Mouse (Mus musculus): ENCODE results near the gene Dgki. TPM values are rescaled to one million over a fixed set of nuclear protein-coding genes. Genes with fewer than 3 reads are reported as not detected.
A peak's percentile ranks its signal among the peaks of the same experiment; 100 is the strongest.

Dgki gene
- polyA plus RNA-seq, 1 experiment from 2014 or later = 1.1 TPM

- Histone ChIP-seq H3K9ac (no peak overlapping the region), H3K4me1 (peaks cover 30% of the 10 kb centered on the region), H3K36me3 (no peaks in the 10 kb centered on the region), H3K27ac (peak overlapping the region; percentile 80), H3K4me3 (no peak overlapping the region), H3K27me3 (no peaks in the 10 kb centered on the region), H3K9me3 (no peaks in the 10 kb centered on the region), H3K4me2 (no peak overlapping the region)
- ATAC-seq (ENCODE audit: insufficient number of reproducible peaks, insufficient read depth, low FRiP score, low TSS enrichment, low read depth) = no peak
These were observed 458.8 kb downstream of the Dgki start for GRCm38 (mm10) chr6:36841174-36841573.

- 87% methylated on average over 1 of the region's 1 CpGs for WGBS
- no peaks in the 10 kb centered on the region for H3K27me3 ChIP-seq
- H3K4me1 ChIP-seq = peaks cover 28% of the 10 kb centered on the region
These were observed 461.2 kb downstream of the Dgki start for GRCm38 (mm10) chr6:36838747-36839146.

GRCm38 (mm10) chr6:36835351-36835750, 464.6 kb downstream of the Dgki start:
- Histone ChIP-seq H3K4me3 (no peak overlapping the region), H3K4me2 (no peak overlapping the region), H3K27me3 (no peaks in the 10 kb centered on the region), H3K9ac (no peak overlapping the region), H3K27ac (no peak overlapping the region), H3K36me3 (no peaks in the 10 kb centered on the region), H3K9me3 (no peaks in the 10 kb centered on the region), H3K4me1 (peaks cover 25% of the 10 kb centered on the region)
- 40% methylated on average over 3 of the region's 3 CpGs for WGBS
- ATAC-seq (ENCODE audit: insufficient number of reproducible peaks, insufficient read depth, low FRiP score, low TSS enrichment, low read depth) = no peak

More at GRCm38 (mm10) chr6:36838747-36839146, 461.2 kb downstream of the Dgki start:
- Histone ChIP-seq H3K9ac (no peak overlapping the region), H3K36me3 (no peaks in the 10 kb centered on the region), H3K27ac (no peak overlapping the region), H3K4me3 (no peak overlapping the region), H3K4me2 (no peak overlapping the region), H3K9me3 (no peaks in the 10 kb centered on the region)
- ATAC-seq (ENCODE audit: insufficient number of reproducible peaks, insufficient read depth, low FRiP score, low TSS enrichment, low read depth) = no peak

DNA sequence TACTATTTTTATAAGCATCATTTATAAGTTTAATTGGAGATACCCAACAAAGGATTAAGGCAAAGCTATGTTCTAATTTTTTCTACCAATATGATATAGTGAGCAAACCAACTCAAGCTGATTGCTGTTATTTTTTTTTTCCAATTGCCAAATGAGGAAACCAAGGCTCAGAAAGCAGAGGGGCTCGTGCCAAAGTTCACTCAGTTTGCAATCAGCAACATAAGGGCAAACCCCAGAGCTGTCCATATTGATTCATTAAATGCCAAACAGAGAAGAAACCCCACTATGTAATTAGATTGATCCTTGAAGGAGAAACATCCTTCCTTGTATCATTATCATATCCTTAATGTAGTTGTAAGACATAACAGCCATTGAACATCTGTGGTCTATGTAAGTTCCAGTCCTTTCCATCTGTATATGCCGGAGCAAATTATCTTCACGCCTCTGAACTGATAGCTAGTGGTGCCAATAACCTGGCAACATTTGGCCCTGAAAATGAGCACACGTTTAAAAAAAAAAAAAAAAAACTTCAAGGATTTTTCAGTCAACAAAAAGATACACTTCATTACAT, 465.2 kb downstream of the Dgki start:
- Histone ChIP-seq H3K9me3 (no peaks in the 10 kb centered on the region), H3K4me3 (no peak overlapping the region), H3K36me3 (no peaks in the 10 kb centered on the region), H3K4me1 (peaks cover 28% of the 10 kb centered on the region), H3K27me3 (no peaks in the 10 kb centered on the region), H3K9ac (no peak overlapping the region), H3K4me2 (no peak overlapping the region), H3K27ac (no peak overlapping the region)
- 76% methylated on average over 4 of the region's 4 CpGs for WGBS
- no peak for ATAC-seq (ENCODE audit: insufficient number of reproducible peaks, insufficient read depth, low FRiP score, low TSS enrichment, low read depth)

DNA sequence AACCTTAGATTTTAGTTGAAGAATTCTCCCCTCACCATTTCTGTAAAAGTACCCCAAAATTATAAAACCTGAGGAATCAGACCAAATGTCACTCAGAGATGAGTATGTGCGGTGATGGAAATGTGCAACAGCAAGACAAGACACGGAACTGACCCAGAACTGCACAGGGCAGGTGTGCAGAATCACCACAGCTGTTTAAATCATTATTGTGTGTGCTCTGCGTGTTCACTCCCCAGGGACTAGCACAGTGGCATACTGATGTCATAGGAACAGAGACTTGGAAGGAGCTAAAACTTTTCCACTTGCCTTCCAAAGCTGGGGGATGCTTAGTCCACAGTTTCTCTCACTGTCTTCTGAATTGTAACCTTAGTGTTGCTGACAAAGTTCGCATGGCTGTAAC, 467.3 kb downstream of the Dgki start:
- Histone ChIP-seq H3K9me3 (no peaks in the 10 kb centered on the region), H3K27ac (no peak overlapping the region), H3K4me3 (no peak overlapping the region), H3K9ac (no peak overlapping the region), H3K36me3 (no peaks in the 10 kb centered on the region), H3K4me2 (no peak overlapping the region), H3K27me3 (no peaks in the 10 kb centered on the region), H3K4me1 (peaks cover 26% of the 10 kb centered on the region)
- whole genome bisulfite sequencing = 66% methylated on average over 4 of the region's 4 CpGs
- ATAC-seq (ENCODE audit: insufficient number of reproducible peaks, insufficient read depth, low FRiP score, low TSS enrichment, low read depth) = no peak

DNA sequence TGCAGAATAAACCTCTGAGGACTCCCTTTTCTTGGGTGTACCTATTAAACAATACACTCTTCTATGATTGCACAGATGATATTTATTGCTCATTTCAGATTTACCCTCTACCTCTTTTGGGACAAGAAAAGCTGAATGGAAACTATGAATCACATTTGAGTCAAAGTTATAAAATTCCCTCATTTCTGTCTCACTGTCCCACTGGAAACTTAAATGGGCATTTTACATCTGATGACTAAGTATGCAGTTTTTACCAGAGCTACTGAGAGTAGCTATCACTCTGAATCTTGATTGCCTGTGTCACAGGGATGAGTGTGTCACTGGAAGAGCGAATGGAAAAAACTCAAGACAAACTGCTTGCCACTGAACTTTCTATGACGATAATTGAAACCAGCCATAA, 467.8 kb downstream of the Dgki start:
- no peak overlapping the region for H3K4me2 ChIP-seq
- no peaks in the 10 kb centered on the region for H3K27me3 ChIP-seq
- peaks cover 24% of the 10 kb centered on the region for H3K4me1 ChIP-seq
- H3K9me3 ChIP-seq = no peaks in the 10 kb centered on the region
- no peak overlapping the region for H3K27ac ChIP-seq
- no peak overlapping the region for H3K9ac ChIP-seq
- ATAC-seq (ENCODE audit: insufficient number of reproducible peaks, insufficient read depth, low FRiP score, low TSS enrichment, low read depth) = no peak
- H3K36me3 ChIP-seq = no peaks in the 10 kb centered on the region
- 51% methylated on average over 2 of the region's 2 CpGs for WGBS
- no peak overlapping the region for H3K4me3 ChIP-seq

DNA sequence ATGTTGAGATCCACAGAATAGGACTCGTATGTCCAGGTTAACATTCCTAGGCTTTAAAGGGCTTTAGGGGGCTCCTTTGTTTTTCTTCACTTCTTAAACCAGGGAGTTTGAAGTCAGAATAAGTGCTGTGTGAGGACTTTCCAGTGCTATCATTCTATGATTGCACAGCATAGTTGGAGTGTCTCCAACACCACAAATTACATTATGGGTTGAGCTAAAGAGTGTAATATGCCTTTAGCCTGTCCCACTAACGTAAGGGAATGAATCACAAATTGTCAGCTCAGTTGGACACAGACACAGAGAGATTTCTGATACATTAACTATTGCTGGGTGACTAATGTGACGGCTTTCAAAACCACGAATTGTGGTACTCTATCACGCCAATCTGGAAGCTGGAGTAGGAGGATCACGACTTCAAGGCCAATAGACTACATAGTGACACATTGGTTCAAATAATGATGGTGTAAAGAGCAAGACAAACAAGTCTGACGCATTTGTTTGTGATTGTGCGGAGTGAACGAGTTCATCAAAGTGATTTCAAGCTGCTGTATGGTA, 469.5 kb downstream of the Dgki start:
- WGBS = 69% methylated on average over 9 of the region's 9 CpGs
- ATAC-seq (ENCODE audit: insufficient number of reproducible peaks, insufficient read depth, low FRiP score, low TSS enrichment, low read depth) = no peak
- Histone ChIP-seq H3K4me2 (no peak overlapping the region), H3K27ac (peak overlapping the region; percentile 3; the same call in 1 of the 2 replicates), H3K27me3 (no peaks in the 10 kb centered on the region), H3K9ac (no peak overlapping the region), H3K4me1 (peaks cover 18% of the 10 kb centered on the region), H3K4me3 (no peak overlapping the region), H3K36me3 (no peaks in the 10 kb centered on the region), H3K9me3 (no peaks in the 10 kb centered on the region)

GRCm38 (mm10) chr6:36819784-36820050, 480.3 kb downstream of the Dgki start:
- Histone ChIP-seq H3K9ac (no peak overlapping the region), H3K4me3 (no peak overlapping the region), H3K27ac (peak overlapping the region; percentile 87), H3K9me3 (no peaks in the 10 kb centered on the region), H3K27me3 (no peaks in the 10 kb centered on the region), H3K4me1 (peaks cover 15% of the 10 kb centered on the region), H3K36me3 (no peaks in the 10 kb centered on the region), H3K4me2 (peak overlapping the region; percentile 26; the same call in 1 of the 2 replicates)
- ATAC-seq (ENCODE audit: insufficient number of reproducible peaks, insufficient read depth, low FRiP score, low TSS enrichment, low read depth) = no peak

DNA sequence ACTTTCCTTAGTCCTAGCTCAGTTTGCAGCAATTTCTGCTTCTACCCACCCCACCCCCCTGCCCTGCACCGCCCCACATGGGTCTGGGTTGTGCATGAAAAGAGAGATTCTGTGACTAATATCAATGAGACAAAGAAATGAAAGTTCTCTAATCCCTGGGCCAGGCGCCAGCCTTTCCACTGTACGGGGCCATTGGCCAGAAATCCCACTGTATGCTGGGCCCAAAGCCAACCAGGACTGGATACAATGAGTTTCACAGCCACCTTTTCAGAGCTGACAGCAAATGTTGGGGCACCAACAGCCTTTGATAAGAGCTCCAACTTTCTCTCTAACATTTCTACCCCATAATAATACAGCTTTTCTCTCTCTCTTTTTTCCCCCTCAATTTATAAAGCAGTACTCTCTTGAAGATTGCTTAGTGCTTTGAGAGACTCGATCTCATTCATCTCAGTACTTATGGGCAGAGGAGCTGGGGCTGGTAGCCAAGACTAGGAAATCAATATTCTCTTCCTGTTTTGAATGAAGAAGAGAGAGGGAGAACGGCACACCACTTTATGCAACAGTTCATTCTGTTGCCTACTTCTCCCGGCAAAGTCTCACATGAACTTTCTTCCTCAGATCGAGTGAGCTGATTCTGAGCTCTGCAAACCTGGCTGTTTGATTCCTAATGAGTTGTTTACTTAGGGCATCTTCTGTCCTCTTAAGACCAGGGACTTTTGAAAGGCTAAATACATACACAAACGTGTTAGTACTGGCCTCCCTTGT, 480.8 kb downstream of the Dgki start:
- Histone ChIP-seq H3K36me3 (no peaks in the 10 kb centered on the region), H3K9me3 (no peaks in the 10 kb centered on the region), H3K4me3 (no peak overlapping the region), H3K27ac (peak overlapping the region; percentile 87), H3K4me2 (peak overlapping the region; percentile 26), H3K27me3 (no peaks in the 10 kb centered on the region), H3K9ac (no peak overlapping the region), H3K4me1 (peaks cover 15% of the 10 kb centered on the region)
- ATAC-seq (ENCODE audit: insufficient number of reproducible peaks, insufficient read depth, low FRiP score, low TSS enrichment, low read depth) = peak; percentile 92
- WGBS = 21% methylated on average over 8 of the region's 8 CpGs

GRCm38 (mm10) chr6:36818281-36819018, 481.5 kb downstream of the Dgki start:
- Histone ChIP-seq H3K27me3 (no peaks in the 10 kb centered on the region), H3K4me3 (no peak overlapping the region), H3K9me3 (no peaks in the 10 kb centered on the region), H3K36me3 (no peaks in the 10 kb centered on the region), H3K4me2 (peak overlapping the region; percentile 26), H3K27ac (peak overlapping the region; percentile 87), H3K9ac (no peak overlapping the region), H3K4me1 (peaks cover 15% of the 10 kb centered on the region)
- WGBS = 27% methylated on average over 4 of the region's 4 CpGs
- no peak for ATAC-seq (ENCODE audit: insufficient number of reproducible peaks, insufficient read depth, low FRiP score, low TSS enrichment, low read depth)

- no peaks in the 10 kb centered on the region for H3K36me3 ChIP-seq
- WGBS = 80% methylated on average over 3 of the region's 3 CpGs
- no peak overlapping the region for H3K9ac ChIP-seq
- no peak overlapping the region for H3K27ac ChIP-seq
- no peaks in the 10 kb centered on the region for H3K27me3 ChIP-seq
- ATAC-seq (ENCODE audit: insufficient number of reproducible peaks, insufficient read depth, low FRiP score, low TSS enrichment, low read depth) = no peak
- H3K4me2 ChIP-seq = no peak overlapping the region
- no peak overlapping the region for H3K4me3 ChIP-seq
- peaks cover 21% of the 10 kb centered on the region for H3K4me1 ChIP-seq
- H3K9me3 ChIP-seq = no peaks in the 10 kb centered on the region
These were observed 483.3 kb downstream of the Dgki start for GRCm38 (mm10) chr6:36816666-36817065.

GRCm38 (mm10) chr6:36815992-36816391, 484.0 kb downstream of the Dgki start:
- H3K9ac ChIP-seq = no peak overlapping the region
- ATAC-seq (ENCODE audit: insufficient number of reproducible peaks, insufficient read depth, low FRiP score, low TSS enrichment, low read depth) = no peak
- H3K4me1 ChIP-seq = peaks cover 22% of the 10 kb centered on the region
- no peak overlapping the region for H3K27ac ChIP-seq
- no peak overlapping the region for H3K4me2 ChIP-seq
- H3K27me3 ChIP-seq = no peaks in the 10 kb centered on the region
- no peaks in the 10 kb centered on the region for H3K9me3 ChIP-seq
- WGBS = 87% methylated on average over 2 of the region's 2 CpGs
- H3K36me3 ChIP-seq = no peaks in the 10 kb centered on the region
- no peak overlapping the region for H3K4me3 ChIP-seq

All from embryonic facial prominence, embryonic 13.5 days (tissue).